Mouse (Mus musculus) CH12.LX (cell line): ENCODE results near the gene Fggy. TPM values are rescaled to one million over a fixed set of nuclear protein-coding genes. Genes with fewer than 3 reads are reported as not detected.

ENCODE experiments used
- DNase-seq: peaks from one replicate; pipeline ENCODE4 v3.0.0-alpha.2; 2013; ENCODE audit errors: extremely low read depth
- H3K27ac ChIP-seq: 2 replicates; pipeline ENCODE4 v1.5.1; 2012; ENCODE audit warnings: low read depth, mild to moderate bottlenecking, control low read depth, moderate library complexity; ENCODE audit not compliant: insufficient read depth
- H3K27me3 ChIP-seq: replicated peaks from 2 replicates; pipeline ENCODE3; 2012; ENCODE audit warnings: inconsistent platforms
- H3K36me3 ChIP-seq, 2 experiments: replicated peaks in 1 of 2; 2 replicates each; pipeline versions ENCODE3 to v1.6.1; 2012; ENCODE audit warnings: inconsistent platforms in 1 of 2, low read length in 1 of 2, mild to moderate bottlenecking in 1 of 2, mixed read lengths in 1 of 2, moderate library complexity in 1 of 2; ENCODE audit not compliant: control insufficient read depth in 1 of 2, insufficient read depth in 1 of 2
- H3K4me1 ChIP-seq, 2 experiments: 2 replicates each; pipeline ENCODE4 v1.6.1; 2012; ENCODE audit warnings: inconsistent platforms in 1 of 2, moderate library complexity in 1 of 2; ENCODE audit not compliant: insufficient read depth in 2 of 2, control insufficient read depth in 1 of 2
- H3K4me2 ChIP-seq: 2 replicates; pipeline ENCODE4 v1.6.1; 2012; ENCODE audit warnings: low read depth, mild to moderate bottlenecking, control low read depth; ENCODE audit not compliant: poor library complexity, insufficient read depth, severe bottlenecking
- H3K4me3 ChIP-seq, 3 experiments: fragments of 150-350 bp in 1 of 3; sonication (generic) in 1 of 3; replicated peaks in 1 of 3; 2 replicates each; pipeline versions ENCODE3 to v1.5.1; 2011 to 2012; ENCODE audit warnings: low read depth in 2 of 3, low read length in 2 of 3, mild to moderate bottlenecking in 2 of 3, moderate library complexity in 2 of 3, control low read depth in 1 of 3, improper control_type of control experiment in 1 of 3, inconsistent platforms in 1 of 3, mixed read lengths in 1 of 3; ENCODE audit not compliant: poor library complexity in 1 of 3
- H3K79me2 ChIP-seq: replicated peaks from 2 replicates; pipeline ENCODE4 v1.6.1; 2012; ENCODE audit warnings: mild to moderate bottlenecking, moderate library complexity; ENCODE audit not compliant: control insufficient read depth, poor library complexity, insufficient read depth, severe bottlenecking; ENCODE audit errors: extremely low read depth
- H3K9ac ChIP-seq: 2 replicates; pipeline ENCODE4 v1.6.1; 2012; ENCODE audit warnings: low read depth, mild to moderate bottlenecking, control low read depth, moderate library complexity; ENCODE audit not compliant: insufficient read depth
- H3K9me3 ChIP-seq: replicated peaks from 2 replicates; pipeline ENCODE3; 2012; ENCODE audit warnings: low read length, inconsistent platforms, mixed read lengths
- BHLHE40 ChIP-seq: IDR thresholded peaks from 2 replicates; pipeline ENCODE4 v1.6.1; 2011; ENCODE audit warnings: mild to moderate bottlenecking, low read depth, low read length, improper control_type of control experiment
- CHD2 ChIP-seq: IDR thresholded peaks from 2 replicates; pipeline ENCODE4 v1.6.1; 2011; ENCODE audit warnings: low read length, improper control_type of control experiment
- ELF1 ChIP-seq: IDR thresholded peaks from 2 replicates; pipeline ENCODE4 v1.6.1; 2014; ENCODE audit warnings: low read depth, mild to moderate bottlenecking, inconsistent platforms, low read length, improper control_type of control experiment
- IRF4 ChIP-seq: IDR thresholded peaks from 2 replicates; pipeline ENCODE4 v1.6.1; 2014; ENCODE audit warnings: low read depth, mild to moderate bottlenecking, inconsistent platforms, low read length, improper control_type of control experiment
- JUND ChIP-seq: conservative IDR thresholded peaks from 2 replicates; pipeline ENCODE4 v1.6.1; 2011; ENCODE audit warnings: low read depth, low read length, improper control_type of control experiment
- KAT2A ChIP-seq: IDR thresholded peaks from 2 replicates; pipeline ENCODE4 v1.6.1; 2012; ENCODE audit warnings: low read length, improper control_type of control experiment, inconsistent platforms; ENCODE audit not compliant: insufficient replicate concordance
- MEF2A ChIP-seq: IDR thresholded peaks from 2 replicates; pipeline ENCODE4 v1.6.1; 2014; ENCODE audit warnings: low read depth, mild to moderate bottlenecking, inconsistent platforms, low read length, improper control_type of control experiment, borderline replicate concordance
- POLR2A ChIP-seq: IDR thresholded peaks from 2 replicates; pipeline ENCODE4 v1.6.1; 2011; ENCODE audit warnings: low read depth, mild to moderate bottlenecking, improper control_type of control experiment, low read length
- RCOR1 ChIP-seq: conservative IDR thresholded peaks from 2 replicates; pipeline ENCODE4 v1.6.1; 2012; ENCODE audit warnings: low read depth, mild to moderate bottlenecking, inconsistent platforms, low read length, improper control_type of control experiment
- SMC3 ChIP-seq: IDR thresholded peaks from 2 replicates; pipeline ENCODE4 v1.6.1; 2011; ENCODE audit warnings: low read depth, low read length, improper control_type of control experiment
- TCF12 ChIP-seq: IDR thresholded peaks from 2 replicates; pipeline ENCODE4 v1.6.1; 2014; ENCODE audit warnings: low read depth, mild to moderate bottlenecking, inconsistent platforms, low read length, improper control_type of control experiment
- UBTF ChIP-seq: IDR thresholded peaks from 2 replicates; pipeline ENCODE4 v1.6.1; 2012; ENCODE audit warnings: low read depth, mild to moderate bottlenecking, inconsistent platforms, low read length, improper control_type of control experiment, moderate library complexity
- USF1 ChIP-seq: IDR thresholded peaks from 2 replicates; pipeline ENCODE4 v1.6.1; 2014; ENCODE audit warnings: low read depth, mild to moderate bottlenecking, inconsistent platforms, low read length, improper control_type of control experiment
- ZC3H11A ChIP-seq: IDR thresholded peaks from 2 replicates; pipeline ENCODE4 v1.6.1; 2012; ENCODE audit warnings: low read depth, mild to moderate bottlenecking, inconsistent platforms, low read length, improper control_type of control experiment
- dilution Hi-C: fragments of 300-500 bp; cut with MboI; formaldehyde crosslinking; loops from 2 replicates; pipeline ENCODE4 v1.14.3; 2020; ENCODE audit warnings: low sequenced_read_pairs; ENCODE audit not compliant: extremely low pct_unique_long_range_greater_than_20kb, extremely low pct_ligation_motif_present
- in situ Hi-C: fragments of 300-500 bp; cut with MboI; formaldehyde crosslinking; loops from 3 replicates; pipeline ENCODE4 v1.14.3; 2019; ENCODE audit warnings: low sequenced_read_pairs, low pct_ligation_motif_present, low pct_unique_long_range_greater_than_20kb, mixed read lengths
- polyA plus RNA-seq: library from polyadenylated mRNA; unstranded; fragments of >175 nt; gene quantifications from 2 replicates; pipeline ENCODE4 v1.2.1, GENCODE M21; 2012; ENCODE audit warnings: low read depth; ENCODE audit not compliant: insufficient read length
- total RNA-seq, 2 experiments: library from RNA; depleted of rRNA; stranded (reverse); fragments of 300-350 nt in 1 of 2; fragments of >200 nt in 1 of 2; gene quantifications; 2 replicates each; pipeline ENCODE4 v1.2.3; 2012 to 2014

Fggy gene
- total and polyA plus RNA-seq, 3 experiments, result 6.2 to 7.5 (median 6.9) TPM

GRCm38 (mm10) chr4:95663596-95663995 is 106.3 kb downstream of the Fggy start:
- in situ Hi-C loops (no loop called here), dilution Hi-C loops (no loop called here)
- no peaks in the 10 kb centered on the region for H3K9me3 ChIP-seq
- no peaks in the 10 kb centered on the region for H3K4me1 ChIP-seq
- no peaks in the 10 kb centered on the region for H3K36me3 ChIP-seq
- DNase-seq, result no peak
- no peak for TF ChIP-seq ELF1
- TF ChIP-seq JUND, result no peak
- no peak for TF ChIP-seq IRF4
- no peak for TF ChIP-seq KAT2A
- TF ChIP-seq CHD2, result no peak
- no peak for TF ChIP-seq BHLHE40
- TF ChIP-seq SMC3, result no peak
- no peaks in the 10 kb centered on the region for H3K27me3 ChIP-seq
- H3K4me2 ChIP-seq, result no peak overlapping the region
- H3K79me2 ChIP-seq, result no peaks in the 10 kb centered on the region
- no peak overlapping the region for H3K27ac ChIP-seq
- no peak overlapping the region for H3K4me3 ChIP-seq
- no peak overlapping the region for H3K9ac ChIP-seq

- in situ Hi-C loops (no loop called here), dilution Hi-C loops (no loop called here)
- no peaks in the 10 kb centered on the region for H3K79me2 ChIP-seq
- H3K27ac ChIP-seq, result no peak overlapping the region
- no peak for DNase-seq
- no peaks in the 10 kb centered on the region for H3K9me3 ChIP-seq
- H3K4me1 ChIP-seq, result no peaks in the 10 kb centered on the region
- H3K27me3 ChIP-seq, result no peaks in the 10 kb centered on the region
- no peaks in the 10 kb centered on the region for H3K36me3 ChIP-seq
- no peak overlapping the region for H3K4me3 ChIP-seq
- no peak overlapping the region for H3K9ac ChIP-seq
- no peak for TF ChIP-seq USF1
- no peak for TF ChIP-seq TCF12
- no peak for TF ChIP-seq MEF2A
- TF ChIP-seq UBTF, result no peak
- TF ChIP-seq POLR2A, result no peak
- no peak for TF ChIP-seq RCOR1
- TF ChIP-seq ZC3H11A, result no peak
- TF ChIP-seq KAT2A, result no peak
- no peak for TF ChIP-seq JUND
- TF ChIP-seq SMC3, result no peak
- no peak overlapping the region for H3K4me2 ChIP-seq
Measured at GRCm38 (mm10) chr4:95664327-95664726, 107.0 kb downstream of the Fggy start.
